Mouse (Mus musculus) adipocyte (in vitro differentiated cells): ENCODE data around the gene C87499.

Experiments
- DNase-seq: peaks from one replicate; pipeline ENCODE4 v3.0.0-alpha.2; 2016; ENCODE audit warnings: low spot score

C87499 gene

DNA sequence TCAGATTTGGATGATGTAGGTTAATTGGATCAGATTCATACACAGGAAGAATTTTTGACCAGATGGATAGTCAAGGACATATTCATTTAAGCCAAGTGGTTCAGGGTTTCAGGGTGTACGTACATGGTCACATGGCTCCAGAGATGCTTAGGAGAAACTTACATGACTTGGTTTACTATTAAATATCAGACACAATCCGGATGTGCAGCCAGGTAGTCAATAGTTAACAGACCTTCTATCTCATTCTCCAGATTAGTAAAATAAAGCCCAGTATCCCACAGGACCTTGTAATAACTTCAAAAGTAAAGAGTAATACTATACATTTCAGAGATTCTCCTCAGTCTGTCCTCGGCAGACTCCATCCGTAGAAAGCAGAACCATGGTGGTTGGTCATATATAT, at the start of gene C87499:
TSS of gene C87499 (minus strand) at position 101 of the 400 bp plus-strand sequence.
- DNase-seq = no peak

DNA sequence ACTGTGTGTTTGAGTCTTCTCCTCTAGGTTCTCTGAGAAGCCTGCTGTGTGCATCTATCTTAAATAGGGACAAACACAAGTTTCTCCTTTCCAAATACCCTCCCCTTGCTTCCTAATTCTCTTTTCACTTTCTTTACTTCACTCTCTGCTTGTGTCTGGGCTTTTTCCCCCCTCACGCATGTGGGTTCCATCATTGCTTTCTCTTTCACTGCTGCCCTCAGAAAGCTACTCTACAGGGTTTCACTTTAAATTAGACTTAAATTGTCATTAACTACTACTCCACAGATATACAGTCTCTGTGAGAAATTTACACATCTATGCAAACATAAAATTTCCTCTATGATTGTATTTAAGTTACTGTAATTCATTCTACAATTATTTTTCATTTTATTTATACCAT, 49.6 kb upstream of the C87499 start, which contains the start of gene Ifna2:
TSS of gene Ifna2 (minus strand) at position 101 of the 400 bp plus-strand sequence.
- DNase-seq = no peak

DNA sequence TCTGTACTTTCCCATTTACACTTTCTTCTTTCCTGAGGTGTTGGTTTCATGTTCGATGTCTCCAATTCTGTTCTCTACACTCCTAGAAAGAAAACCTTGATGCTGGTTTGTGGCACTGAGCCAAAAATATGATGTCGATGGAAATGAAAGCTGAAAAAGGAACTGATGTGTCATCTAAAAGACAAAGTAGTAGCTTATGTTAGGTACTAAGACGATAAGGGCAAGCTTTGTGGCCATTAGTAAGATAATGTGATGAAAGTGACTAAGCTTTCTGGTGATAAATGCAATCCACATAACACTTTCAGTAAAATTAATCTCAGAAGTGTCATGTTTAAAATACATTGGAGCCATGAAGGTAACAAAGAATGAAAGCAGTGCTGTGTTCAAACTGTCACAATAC, 47.1 kb upstream of the C87499 start:
- DNase-seq = no peak

DNA sequence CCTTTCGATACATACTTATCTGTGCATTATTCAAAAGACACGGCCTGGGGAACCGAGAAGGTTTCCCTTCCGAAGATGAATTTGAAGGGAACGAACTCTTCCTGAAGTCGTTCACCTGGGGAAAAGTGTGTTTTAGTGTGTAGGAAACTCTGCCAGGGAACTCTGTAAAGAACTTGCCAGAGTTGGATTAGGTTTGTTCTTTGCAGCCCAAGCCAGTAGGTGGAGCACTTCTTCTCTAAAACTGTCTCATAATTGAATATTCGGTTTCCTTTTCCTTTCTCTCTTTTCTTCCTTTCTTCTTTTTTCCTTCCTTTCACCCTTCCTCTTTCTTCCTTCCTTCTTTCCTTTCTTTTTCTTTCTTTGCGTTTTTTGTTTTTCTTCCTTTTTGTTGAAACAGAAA, 46.2 kb upstream of the C87499 start:
- peak; percentile 53 for DNase-seq

DNA sequence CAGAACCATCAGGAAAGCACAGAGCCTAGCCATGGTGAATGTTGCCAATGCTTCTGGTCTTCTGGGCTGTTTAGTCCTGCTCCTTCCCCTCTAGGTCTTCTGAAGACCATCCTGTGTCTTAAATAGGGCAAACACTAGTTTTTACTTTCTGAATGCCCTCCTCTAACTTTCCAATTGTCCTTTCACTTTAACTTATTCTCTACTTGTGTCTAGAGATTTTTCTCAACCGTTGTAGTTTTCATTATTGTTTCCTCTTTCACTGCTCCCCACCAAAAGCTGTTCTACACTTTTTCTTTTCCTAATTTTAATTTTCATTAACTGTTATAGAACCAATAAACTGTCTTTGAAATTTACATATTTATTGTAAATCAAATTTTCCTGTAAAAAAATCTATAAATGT, 42.6 kb upstream of the C87499 start, which contains the start of gene Ifna16:
TSS of gene Ifna16 (minus strand) at position 101 of the 400 bp plus-strand sequence.
- no peak for DNase-seq

DNA sequence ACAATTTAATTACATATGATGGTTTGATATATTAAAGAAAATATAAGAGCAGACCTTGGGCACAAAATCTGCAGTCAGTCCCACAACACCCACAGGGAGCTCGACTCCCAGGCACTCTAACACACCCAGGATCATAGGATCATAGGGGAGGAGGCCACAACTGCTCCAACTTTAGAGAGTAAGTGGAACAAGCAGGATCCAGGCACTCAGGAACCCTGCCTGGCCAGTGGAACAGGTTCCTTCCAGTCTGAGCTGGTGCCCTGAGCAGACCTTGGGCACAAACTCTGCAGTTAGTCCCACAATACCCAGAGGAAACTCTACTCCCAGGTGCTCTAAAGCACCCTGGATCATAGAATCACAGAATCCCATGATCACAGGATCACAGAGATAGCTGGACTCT, 21.2 kb upstream of the C87499 start:
- no peak for DNase-seq

DNA sequence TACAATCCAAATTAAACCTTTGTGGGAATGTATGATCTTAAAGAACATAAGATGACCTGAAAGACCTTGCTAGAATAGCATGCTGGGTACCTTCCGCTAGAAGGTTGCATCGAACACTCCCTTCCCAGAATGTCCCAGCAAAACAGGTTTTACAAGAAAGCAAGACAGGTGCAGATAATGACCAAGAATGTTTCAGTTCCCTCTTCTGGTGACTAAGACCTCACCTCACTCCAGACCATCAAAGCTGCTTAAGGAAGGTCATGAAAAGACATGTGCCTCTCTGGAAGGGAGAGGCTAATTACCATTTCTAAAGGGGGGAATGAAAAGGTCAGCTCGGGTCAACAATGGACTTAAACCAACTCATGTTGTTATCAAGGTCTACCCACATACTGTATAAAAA, 19.4 kb upstream of the C87499 start:
- DNase-seq = no peak

DNA sequence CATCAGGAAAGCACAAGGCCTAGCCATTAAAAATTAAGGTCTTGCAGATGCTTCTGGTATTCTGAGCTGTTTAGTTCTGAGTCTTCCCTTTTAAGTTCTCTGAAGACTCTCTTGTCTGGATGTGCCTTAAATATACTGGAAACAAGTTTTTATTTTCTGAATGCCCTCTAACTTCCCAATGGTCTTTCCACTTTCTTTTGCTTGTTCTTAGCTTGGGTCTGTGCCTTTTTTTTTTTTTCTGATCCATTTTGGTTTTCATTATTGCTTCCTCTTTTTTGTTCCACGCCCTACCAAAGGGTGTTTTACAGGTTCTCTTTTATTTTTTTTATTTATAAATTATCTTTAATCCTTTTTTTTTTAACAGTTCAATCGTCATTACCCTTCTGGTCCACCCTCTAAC, 10.1 kb upstream of the C87499 start, which contains the start of gene Ifna13:
TSS of gene Ifna13 (minus strand) at position 101 of the 400 bp plus-strand sequence.
- DNase-seq = no peak

DNA sequence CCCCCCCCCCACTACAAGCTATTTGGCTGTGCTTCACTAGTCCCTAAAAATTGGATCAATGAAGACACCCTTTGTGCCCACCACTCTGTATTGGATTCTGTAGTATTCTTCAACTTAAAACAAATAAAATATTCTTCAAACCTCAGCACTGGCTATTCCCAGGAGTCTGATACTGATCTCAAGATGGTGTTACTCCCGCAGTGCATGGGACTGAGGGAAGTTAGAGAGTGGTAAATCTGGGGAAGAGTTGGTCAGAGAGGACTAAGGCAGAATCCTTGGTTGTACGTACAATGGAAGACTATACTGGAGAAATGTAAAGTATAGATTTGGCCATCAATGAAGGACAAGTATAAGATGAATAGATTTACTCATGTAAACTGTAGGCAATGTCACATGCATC, 8.3 kb upstream of the C87499 start:
- no peak for DNase-seq

DNA sequence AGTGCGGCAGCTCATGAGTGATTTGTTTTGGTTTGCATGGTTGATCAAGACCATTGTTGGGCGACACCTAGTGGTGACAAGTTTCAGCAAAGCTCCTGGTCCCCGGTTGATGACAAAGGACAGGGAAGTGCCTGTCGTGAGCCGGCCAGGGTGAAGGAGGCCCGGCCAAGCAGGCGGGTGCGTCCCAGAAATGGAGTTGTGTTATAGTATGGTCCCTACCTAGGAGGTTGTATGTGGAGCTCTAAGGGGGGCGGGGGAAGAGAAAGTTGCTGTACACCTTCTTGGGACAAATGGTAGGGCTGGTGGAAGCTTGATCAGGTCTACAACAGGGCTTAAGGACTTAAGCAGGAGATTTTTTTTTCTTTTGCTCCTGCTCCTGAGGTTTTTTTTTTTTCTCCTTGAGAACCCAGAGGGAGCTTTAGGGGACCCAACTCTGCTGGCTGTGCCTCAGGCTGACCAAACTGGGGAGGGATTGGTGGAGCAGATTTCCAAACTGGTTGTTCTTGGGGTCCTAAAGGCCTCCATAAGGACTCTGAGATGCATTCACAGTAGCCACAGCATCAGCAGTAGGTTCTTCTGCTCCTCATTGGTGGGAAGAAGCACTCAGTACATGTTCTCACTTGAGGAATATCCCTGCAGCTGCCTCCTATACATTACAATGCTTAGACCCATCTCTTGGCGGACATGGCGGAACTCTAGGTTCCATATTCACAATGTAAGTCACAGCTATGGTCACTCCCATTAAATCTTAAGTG, 7.0 kb upstream of the C87499 start:
- DNase-seq = peak; percentile 100

DNA sequence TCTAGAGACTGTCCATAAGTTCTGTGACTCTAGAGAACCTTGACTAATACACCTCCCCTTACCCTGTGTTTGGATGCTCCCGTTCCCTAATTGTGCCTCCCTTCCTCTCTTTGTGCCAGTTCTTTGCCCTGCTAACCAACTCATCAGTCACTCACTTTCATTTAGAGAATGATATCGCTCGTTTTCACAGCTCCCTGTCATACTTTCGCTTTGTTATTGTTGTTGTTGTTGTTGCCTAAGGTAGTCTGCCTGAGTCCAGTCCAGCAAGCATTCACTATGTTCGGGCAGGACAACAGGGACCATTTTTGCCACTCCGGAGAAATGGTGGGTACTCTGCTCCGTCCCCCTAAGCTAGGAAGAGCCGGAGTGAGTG, 6.5 kb upstream of the C87499 start:
- DNase-seq = no peak

DNA sequence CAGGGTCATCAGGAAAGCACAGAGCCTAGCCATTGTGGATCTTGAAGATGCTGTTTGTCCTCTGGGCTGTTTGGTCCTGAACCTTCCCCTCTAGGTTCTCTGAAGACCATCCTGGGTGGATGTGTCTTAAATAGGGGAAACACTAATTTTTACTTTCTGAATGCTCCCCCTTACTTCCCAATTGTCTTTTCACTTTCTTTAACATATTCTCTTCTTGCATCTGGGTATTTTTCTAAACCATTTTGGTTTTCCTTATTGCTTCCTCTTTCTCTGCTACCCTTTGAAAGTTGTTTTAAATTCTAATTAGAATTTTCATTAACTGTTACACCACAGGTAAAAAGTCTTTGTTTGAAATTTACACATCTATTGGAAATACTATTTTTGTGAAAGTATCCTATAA, 30.9 kb downstream of the C87499 start, which contains the start of gene Ifna12:
TSS of gene Ifna12 (minus strand) at position 101 of the 400 bp plus-strand sequence.
- DNase-seq = no peak

DNA sequence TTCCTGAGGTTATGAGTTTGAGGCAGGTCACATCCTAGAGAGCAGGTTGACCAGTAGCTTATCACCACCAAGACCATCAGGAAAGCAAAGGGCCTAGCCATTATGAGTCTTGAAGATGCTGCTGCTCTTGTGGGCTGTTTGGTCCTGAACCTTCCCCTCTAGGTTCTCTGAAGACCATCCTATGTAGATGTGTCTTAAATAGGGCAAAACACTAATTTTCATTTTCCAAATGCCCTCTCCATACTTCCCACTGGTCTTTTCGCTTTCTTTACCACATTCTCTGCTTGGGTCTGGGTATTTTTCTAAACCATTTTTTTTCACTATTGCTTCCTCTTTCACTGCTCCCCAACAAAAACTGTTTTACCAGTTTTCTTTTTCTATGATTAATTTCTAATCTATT, 41.9 kb downstream of the C87499 start, which contains the start of gene Ifna9:
TSS of gene Ifna9 (minus strand) at position 101 of the 400 bp plus-strand sequence.
- DNase-seq = no peak
